Mouse (Mus musculus): ENCODE results near the gene Pappa.

DNA sequence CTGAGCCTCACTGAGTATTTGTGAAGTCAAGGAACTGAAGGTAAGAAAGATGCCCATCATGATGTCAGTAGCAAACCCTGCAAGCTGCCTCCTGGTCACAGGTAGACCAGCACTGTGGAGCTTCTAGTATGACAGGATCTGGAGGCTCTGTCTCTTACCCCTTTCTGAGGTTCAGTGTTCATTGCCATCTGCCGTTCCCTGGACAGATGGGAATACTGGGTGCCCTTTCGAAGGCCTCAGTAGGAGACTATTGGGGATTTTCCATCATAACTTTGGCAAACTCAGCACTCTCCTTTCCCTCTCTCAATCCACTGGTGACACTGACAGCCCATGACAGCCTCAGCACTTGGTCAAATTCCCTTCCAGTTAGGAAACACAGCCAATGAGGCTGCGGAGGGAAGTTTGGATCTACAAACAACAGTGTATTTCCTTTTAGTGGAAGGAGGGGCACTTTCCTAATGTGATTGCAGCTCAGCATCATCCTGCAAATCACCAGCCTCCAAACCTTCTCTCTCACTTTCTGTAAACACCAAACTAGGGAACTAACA is 42.4 kb downstream of the Pappa start:
- TF ChIP-seq CTCF (IDR thresholded peaks at IDR 0.05; ENCODE audit: control insufficient read depth, insufficient read depth, insufficient replicate concordance, low read depth, low read length), result no peak
- TF ChIP-seq POLR2A (IDR thresholded peaks at IDR 0.05; ENCODE audit: control insufficient read depth, low read depth, low read length), result no peak
